Mouse (Mus musculus) CH12.LX (cell line): ENCODE results near the gene Ccnb1. TPM values are rescaled to one million over a fixed set of nuclear protein-coding genes. Genes with fewer than 3 reads are reported as not detected.

Experiments used
- DNase-seq: peaks from one replicate; pipeline ENCODE4 v3.0.0-alpha.2; 2013; ENCODE audit errors: extremely low read depth
- H3K27ac ChIP-seq: 2 replicates; pipeline ENCODE4 v1.5.1; 2012; ENCODE audit warnings: low read depth, mild to moderate bottlenecking, control low read depth, moderate library complexity; ENCODE audit not compliant: insufficient read depth
- H3K27me3 ChIP-seq: replicated peaks from 2 replicates; pipeline ENCODE3; 2012; ENCODE audit warnings: inconsistent platforms
- H3K36me3 ChIP-seq, 2 experiments: replicated peaks in 1 of 2; 2 replicates each; pipeline versions ENCODE3 to v1.6.1; 2012; ENCODE audit warnings: inconsistent platforms in 1 of 2, low read length in 1 of 2, mild to moderate bottlenecking in 1 of 2, mixed read lengths in 1 of 2, moderate library complexity in 1 of 2; ENCODE audit not compliant: control insufficient read depth in 1 of 2, insufficient read depth in 1 of 2
- H3K4me1 ChIP-seq, 2 experiments: 2 replicates each; pipeline ENCODE4 v1.6.1; 2012; ENCODE audit warnings: inconsistent platforms in 1 of 2, moderate library complexity in 1 of 2; ENCODE audit not compliant: insufficient read depth in 2 of 2, control insufficient read depth in 1 of 2
- H3K4me2 ChIP-seq: 2 replicates; pipeline ENCODE4 v1.6.1; 2012; ENCODE audit warnings: low read depth, mild to moderate bottlenecking, control low read depth; ENCODE audit not compliant: poor library complexity, insufficient read depth, severe bottlenecking
- H3K4me3 ChIP-seq, 3 experiments: fragments of 150-350 bp in 1 of 3; sonication (generic) in 1 of 3; replicated peaks in 1 of 3; 2 replicates each; pipeline versions ENCODE3 to v1.5.1; 2011 to 2012; ENCODE audit warnings: low read depth in 2 of 3, low read length in 2 of 3, mild to moderate bottlenecking in 2 of 3, moderate library complexity in 2 of 3, control low read depth in 1 of 3, improper control_type of control experiment in 1 of 3, inconsistent platforms in 1 of 3, mixed read lengths in 1 of 3; ENCODE audit not compliant: poor library complexity in 1 of 3
- H3K79me2 ChIP-seq: replicated peaks from 2 replicates; pipeline ENCODE4 v1.6.1; 2012; ENCODE audit warnings: mild to moderate bottlenecking, moderate library complexity; ENCODE audit not compliant: control insufficient read depth, poor library complexity, insufficient read depth, severe bottlenecking; ENCODE audit errors: extremely low read depth
- H3K9ac ChIP-seq: 2 replicates; pipeline ENCODE4 v1.6.1; 2012; ENCODE audit warnings: low read depth, mild to moderate bottlenecking, control low read depth, moderate library complexity; ENCODE audit not compliant: insufficient read depth
- H3K9me3 ChIP-seq: replicated peaks from 2 replicates; pipeline ENCODE3; 2012; ENCODE audit warnings: low read length, inconsistent platforms, mixed read lengths
- ELF1 ChIP-seq: IDR thresholded peaks from 2 replicates; pipeline ENCODE4 v1.6.1; 2014; ENCODE audit warnings: low read depth, mild to moderate bottlenecking, inconsistent platforms, low read length, improper control_type of control experiment
- MAX ChIP-seq: IDR thresholded peaks from 2 replicates; pipeline ENCODE4 v1.6.1; 2011; ENCODE audit warnings: low read length, improper control_type of control experiment
- MXI1 ChIP-seq: IDR thresholded peaks from 2 replicates; pipeline ENCODE4 v1.6.1; 2011; ENCODE audit warnings: mild to moderate bottlenecking, low read depth, low read length, improper control_type of control experiment
- NRF1 ChIP-seq: IDR thresholded peaks from 2 replicates; pipeline ENCODE4 v1.6.1; 2014; ENCODE audit warnings: low read depth, mild to moderate bottlenecking, inconsistent platforms, low read length, improper control_type of control experiment, moderate library complexity
- POLR2A ChIP-seq: IDR thresholded peaks from 2 replicates; pipeline ENCODE4 v1.6.1; 2011; ENCODE audit warnings: low read depth, mild to moderate bottlenecking, improper control_type of control experiment, low read length
- RAD21 ChIP-seq: IDR thresholded peaks from 2 replicates; pipeline ENCODE4 v1.6.1; 2011; ENCODE audit warnings: low read depth, mild to moderate bottlenecking, low read length, improper control_type of control experiment, moderate library complexity
- RCOR1 ChIP-seq: conservative IDR thresholded peaks from 2 replicates; pipeline ENCODE4 v1.6.1; 2012; ENCODE audit warnings: low read depth, mild to moderate bottlenecking, inconsistent platforms, low read length, improper control_type of control experiment
- SIN3A ChIP-seq: IDR thresholded peaks from 2 replicates; pipeline ENCODE4 v1.6.1; 2012; ENCODE audit warnings: low read length, improper control_type of control experiment, inconsistent platforms
- TBP ChIP-seq: conservative IDR thresholded peaks from 2 replicates; pipeline ENCODE4 v1.6.1; 2011; ENCODE audit warnings: low read depth, low read length, improper control_type of control experiment
- UBTF ChIP-seq: IDR thresholded peaks from 2 replicates; pipeline ENCODE4 v1.6.1; 2012; ENCODE audit warnings: low read depth, mild to moderate bottlenecking, inconsistent platforms, low read length, improper control_type of control experiment, moderate library complexity
- USF2 ChIP-seq: conservative IDR thresholded peaks from 2 replicates; pipeline ENCODE4 v1.6.1; 2011; ENCODE audit warnings: low read depth, low read length, improper control_type of control experiment
- ZC3H11A ChIP-seq: IDR thresholded peaks from 2 replicates; pipeline ENCODE4 v1.6.1; 2012; ENCODE audit warnings: low read depth, mild to moderate bottlenecking, inconsistent platforms, low read length, improper control_type of control experiment
- dilution Hi-C: fragments of 300-500 bp; cut with MboI; formaldehyde crosslinking; loops from 2 replicates; pipeline ENCODE4 v1.14.3; 2020; ENCODE audit warnings: low sequenced_read_pairs; ENCODE audit not compliant: extremely low pct_unique_long_range_greater_than_20kb, extremely low pct_ligation_motif_present
- in situ Hi-C: fragments of 300-500 bp; cut with MboI; formaldehyde crosslinking; loops from 3 replicates; pipeline ENCODE4 v1.14.3; 2019; ENCODE audit warnings: low sequenced_read_pairs, low pct_ligation_motif_present, low pct_unique_long_range_greater_than_20kb, mixed read lengths
- polyA plus RNA-seq: library from polyadenylated mRNA; unstranded; fragments of >175 nt; gene quantifications from 2 replicates; pipeline ENCODE4 v1.2.1, GENCODE M21; 2012; ENCODE audit warnings: low read depth; ENCODE audit not compliant: insufficient read length
- total RNA-seq, 2 experiments: library from RNA; depleted of rRNA; stranded (reverse); fragments of 300-350 nt in 1 of 2; fragments of >200 nt in 1 of 2; gene quantifications; 2 replicates each; pipeline ENCODE4 v1.2.3; 2012 to 2014

The Ccnb1 gene
- total and polyA plus RNA-seq, 3 experiments, result 172 to 416 (median 243) TPM

DNA sequence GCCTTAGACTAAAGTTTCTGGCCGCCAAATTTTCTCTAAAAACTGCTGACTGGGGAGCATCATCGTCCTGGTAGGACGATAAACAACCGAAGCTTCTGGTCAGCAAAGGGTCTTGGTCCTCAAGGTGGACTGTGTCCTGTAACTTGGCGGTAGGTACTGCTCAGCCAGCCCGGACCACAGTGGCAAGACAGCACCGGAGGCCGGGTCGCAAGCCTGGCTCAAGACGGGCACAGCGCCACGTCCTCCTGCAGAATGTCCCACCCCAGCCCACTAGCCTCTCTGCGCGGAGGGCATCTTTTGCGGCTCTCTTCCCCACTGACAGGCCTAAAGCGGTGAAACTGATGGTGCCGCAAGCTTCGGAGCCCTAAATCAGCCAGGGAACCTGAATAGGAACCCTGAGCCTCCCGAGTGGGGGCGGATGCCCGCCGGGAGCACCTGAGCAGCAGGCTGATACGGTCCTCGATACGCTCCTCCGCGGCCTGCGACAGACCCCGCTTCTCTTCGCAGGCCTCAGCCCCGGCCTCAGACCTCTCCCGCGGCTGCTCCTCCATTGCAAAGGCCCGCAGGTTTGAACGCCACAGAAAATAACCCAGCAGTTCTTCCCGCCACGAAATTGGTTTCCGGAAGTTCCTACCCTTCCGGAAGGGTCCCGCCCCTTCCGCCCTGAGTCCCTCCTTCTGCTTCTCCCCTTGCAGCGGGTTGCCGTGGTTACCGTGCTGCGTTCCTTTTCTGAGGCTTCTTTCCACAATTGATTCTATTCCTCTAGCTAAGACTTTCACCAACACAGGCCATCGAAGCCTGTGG lies 10.9 kb downstream of the Ccnb1 start, which contains the start of gene Cenph (continued):
- TF ChIP-seq RCOR1 (no peak), TBP (no peak; the same call in 1 of the 2 replicates), USF2 (no peak), UBTF (no peak), MAX (0 out of 2 replicates have a peak, but pooled peaks have one; percentile 23), NRF1 (no peak), ELF1 (peak; percentile 92), RAD21 (no peak)
- TF ChIP-seq, all 38 proteins: peak for 12

DNA sequence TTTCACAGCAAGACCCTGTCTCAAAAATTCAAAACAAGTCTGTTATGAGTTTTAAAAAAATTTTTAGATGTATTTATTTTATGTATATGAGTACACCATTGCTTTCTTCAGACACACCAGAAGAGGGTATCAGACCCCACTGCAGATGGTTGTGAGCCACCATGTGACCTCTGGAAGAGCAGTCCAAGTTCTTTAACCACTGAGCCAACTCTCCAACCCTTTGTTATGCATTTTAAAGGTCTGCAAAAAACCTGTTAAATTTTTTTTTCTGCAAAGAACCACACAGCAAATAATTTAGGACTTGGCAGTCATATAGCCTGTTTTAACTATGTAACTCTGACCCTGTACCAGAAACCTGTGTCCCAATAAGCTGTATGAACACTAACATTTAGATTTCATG lies 11.7 kb downstream of the Ccnb1 start:
- H3K4me3 ChIP-seq, result peak overlapping the region; percentile 81 to 86 (median 81)
- peaks cover 12% of the 10 kb centered on the region for H3K79me2 ChIP-seq
- H3K36me3 ChIP-seq, result peaks cover 29 to 59% of the 10 kb centered on the region in 2 experiments
- peaks cover 0 to 23% of the 10 kb centered on the region in 2 experiments; a peak in 2 of 4 replicates for H3K4me1 ChIP-seq
- no peaks in the 10 kb centered on the region for H3K27me3 ChIP-seq
- in situ Hi-C loops, result no loop called here
- TF ChIP-seq POLR2A (no peak), SIN3A (no peak), RAD21 (no peak)
- H3K4me2 ChIP-seq, result peak overlapping the region; percentile 62
- H3K9me3 ChIP-seq, result peaks cover 2% of the 10 kb centered on the region
- dilution Hi-C loops, result no loop called here
- H3K27ac ChIP-seq, result no peak overlapping the region
- DNase-seq, result no peak
- peak overlapping the region; percentile 56; the same call in 1 of the 2 replicates for H3K9ac ChIP-seq

DNA sequence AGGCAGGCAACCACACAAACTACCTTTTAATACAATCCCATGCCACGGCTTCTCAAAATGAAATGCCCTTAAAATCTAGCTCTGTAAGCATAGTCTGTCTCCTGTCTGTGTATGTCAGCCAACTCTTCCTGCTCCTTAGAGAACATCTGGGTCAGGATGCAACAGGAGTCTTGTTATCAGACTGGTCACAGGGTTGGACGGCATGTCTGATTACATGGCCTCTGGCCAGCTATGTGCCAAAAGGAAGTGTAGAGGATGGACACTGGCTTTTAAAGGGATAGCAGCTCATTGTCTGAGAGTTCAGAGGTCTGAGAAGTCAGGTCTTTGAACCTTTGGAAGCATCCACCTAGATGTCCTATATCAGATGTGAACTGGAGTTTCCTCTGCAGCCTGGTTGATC lies 31.0 kb downstream of the Ccnb1 start:
- Histone ChIP-seq H3K4me2 (no peak overlapping the region), H3K4me1 (peaks cover 3 to 10% of the 10 kb centered on the region in 2 experiments; a peak in 2 of 4 replicates), H3K27ac (no peak overlapping the region), H3K4me3 (no peak overlapping the region), H3K36me3 (peaks cover 9 to 23% of the 10 kb centered on the region in 2 experiments), H3K9ac (no peak overlapping the region), H3K9me3 (no peaks in the 10 kb centered on the region), H3K27me3 (no peaks in the 10 kb centered on the region), H3K79me2 (no peaks in the 10 kb centered on the region)
- in situ Hi-C loops, result no loop called here
- TF ChIP-seq MXI1 (no peak), ZC3H11A (no peak)
- no peak for DNase-seq
- dilution Hi-C loops, result no loop called here
